Comparison of ENCODE assay signal across 28 mouse cellular contexts in genomic region chr5:121991914-121992313, GRCm38 (mm10). TPM values are rescaled to one million over a fixed set of nuclear protein-coding genes. Genes with fewer than 3 reads are reported as not detected.
DNase-seq lines count a peak whose midpoint lies in the region; ATAC-seq lines count a peak whose summit lies in the region.
"Had no signal": no experiment of that assay in that cellular context is flagged by ENCODE, and none has a peak within 500 bp of the region (broad histone marks: within the 10 kb centered on the region; RNA-seq: fewer than 3 reads in every experiment).

No protein-coding gene starts in this region.

- no peaks in the 10 kb centered on the region for H3K9me3 ChIP-seq in kidney, embryonic 15.5 days (replicated peaks)
- no peaks in the 10 kb centered on the region for H3K9me3 ChIP-seq in embryonic facial prominence, embryonic 10.5 days
- H3K9me3 ChIP-seq in liver, embryonic 15.5 days (replicated peaks) = no peaks in the 10 kb centered on the region
- H3K9me3 ChIP-seq: forebrain, embryonic 13.5 days; G1E; heart, embryonic 15.5 days; hindbrain, embryonic 13.5 days; limb, embryonic 12.5 days had no signal

- no peaks in the 10 kb centered on the region for H3K27me3 ChIP-seq in kidney, embryonic 15.5 days
- no peaks in the 10 kb centered on the region for H3K27me3 ChIP-seq in embryonic facial prominence, embryonic 10.5 days (replicated peaks; ENCODE audit: low read depth, poor library complexity, severe bottlenecking)
- H3K27me3 ChIP-seq in liver, embryonic 15.5 days = no peaks in the 10 kb centered on the region
- H3K27me3 ChIP-seq: forebrain, embryonic 13.5 days; heart, embryonic 15.5 days; hindbrain, embryonic 13.5 days; limb, embryonic 12.5 days had no signal

- no peak overlapping the region for H3K4me3 ChIP-seq in kidney, embryonic 15.5 days (replicated peaks)
- H3K4me3 ChIP-seq in embryonic facial prominence, embryonic 10.5 days = no peak overlapping the region
- no peak overlapping the region for H3K4me3 ChIP-seq in liver, embryonic 15.5 days (replicated peaks)
- H3K4me3 ChIP-seq: erythroblast, embryonic 14.5 days; forebrain, embryonic 13.5 days; heart, embryonic 15.5 days; hindbrain, embryonic 13.5 days; limb, embryonic 12.5 days had no signal

- peaks cover 52% of the 10 kb centered on the region for H3K4me1 ChIP-seq in kidney, embryonic 15.5 days
- H3K4me1 ChIP-seq in embryonic facial prominence, embryonic 10.5 days = peaks cover 55% of the 10 kb centered on the region
- H3K4me1 ChIP-seq in liver, embryonic 15.5 days (replicated peaks) = peaks cover 13% of the 10 kb centered on the region

- DNase-seq in embryo, embryonic 10.5 days (ENCODE audit: low spot score) = peak; percentile 29
- DNase-seq in embryo, embryonic 11 days = no peak
- DNase-seq in kidney, postnatal 36 days = no peak
- no peak for DNase-seq in embryonic facial prominence, embryonic 10.5 days (ENCODE audit: low spot score)
- no peak for DNase-seq in lung, adult 18-20 months
- DNase-seq: adrenal gland, adult 8-10 months; cerebellum, adult 2 months; cerebellum, postnatal 14 days; gastrocnemius, postnatal 10 days; kidney, adult 11 months; layer of hippocampus, postnatal 36 days; midbrain, embryonic 14.5 days; right cerebral cortex, adult 18-20 months; thymus, adult 2 months; thymus, postnatal 36 days had no signal

- 14% methylated on average over 6 of the region's 6 CpGs for WGBS in kidney, embryonic 15.5 days
- 34% methylated on average over 6 of the region's 6 CpGs for WGBS in embryonic facial prominence, embryonic 10.5 days
- 40% methylated on average over 6 of the region's 6 CpGs for WGBS in liver, embryonic 15.5 days (ENCODE audit: insufficient replicate concordance)

- peak; percentile 58; the same call in 1 of the 2 replicates for ATAC-seq in kidney, embryonic 15.5 days (replicated peaks; ENCODE audit: low FRiP score)
- ATAC-seq in liver, embryonic 15.5 days (ENCODE audit: insufficient read depth) = peak; percentile 63
- ATAC-seq: forebrain, embryonic 13.5 days; inflammation-experienced regulatory T-cells, adult 6 months; lung, postnatal 0 days had no signal

- no peak overlapping the region for H3K4me2 ChIP-seq in kidney, embryonic 15.5 days
- H3K4me2 ChIP-seq in liver, embryonic 15.5 days = no peak overlapping the region
- H3K4me2 ChIP-seq: forebrain, embryonic 13.5 days; heart, embryonic 15.5 days; hindbrain, embryonic 13.5 days; limb, embryonic 12.5 days had no signal

- no peaks in the 10 kb centered on the region for H3K36me3 ChIP-seq in kidney, embryonic 15.5 days
- no peaks in the 10 kb centered on the region for H3K36me3 ChIP-seq in embryonic facial prominence, embryonic 10.5 days (replicated peaks)
- H3K36me3 ChIP-seq in liver, embryonic 15.5 days (replicated peaks) = no peaks in the 10 kb centered on the region
- H3K36me3 ChIP-seq: G1E; heart, embryonic 15.5 days; hindbrain, embryonic 13.5 days; limb, embryonic 12.5 days had no signal

- H3K27ac ChIP-seq in kidney, embryonic 15.5 days = no peak overlapping the region
- H3K27ac ChIP-seq in embryonic facial prominence, embryonic 10.5 days (replicated peaks) = 0 out of 2 replicates have a peak overlapping the region, but pooled peaks have one; percentile 44
- no peak overlapping the region for H3K27ac ChIP-seq in liver, embryonic 15.5 days (replicated peaks)
- H3K27ac ChIP-seq: forebrain, embryonic 13.5 days; heart, embryonic 15.5 days; hindbrain, embryonic 13.5 days; kidney, postnatal 0 days; limb, embryonic 12.5 days; liver, embryonic 14.5 days; macrophage had no signal

- H3K9ac ChIP-seq in kidney, embryonic 15.5 days = no peak overlapping the region
- no peak overlapping the region for H3K9ac ChIP-seq in liver, embryonic 15.5 days
- H3K9ac ChIP-seq: forebrain, embryonic 13.5 days; heart, embryonic 15.5 days; hindbrain, embryonic 13.5 days; limb, embryonic 12.5 days; liver, embryonic 14.5 days had no signal

RNA-seq across cellular contexts. Expression of gene Cux2, which starts 58.0 kb away (rescaled TPM):
- polyA plus RNA-seq in kidney, embryonic 15.5 days (2015; fragmentation: Nextera tagmentation; extraction: Ambion mirVana) = 8.7 and 9.9 TPM in 2 replicates
- polyA plus RNA-seq in embryonic facial prominence, embryonic 10.5 days (2016; fragmentation: Nextera tagmentation; extraction: Ambion mirVana) = 4.9 and 5.1 TPM in 2 replicates
- polyA plus RNA-seq in liver, embryonic 15.5 days (2015; fragmentation: Nextera tagmentation; extraction: Ambion mirVana) = 1.8 and 2.2 TPM in 2 replicates
- polyA plus RNA-seq: G1E, macrophage had no signal
